Mouse (Mus musculus) layer of hippocampus, adult 9-10 months (tissue): ENCODE measurements around the gene Tor4a.

Experiments
- DNase-seq: peaks from one replicate; pipeline ENCODE4 v3.0.0; 2022; ENCODE audit warnings: low spot score

The Tor4a gene

GRCm38 (mm10) chr2:25224766-25225752 is 28.4 kb upstream of the Tor4a start:
- DNase-seq, result peak; percentile 100

- DNase-seq, result no peak
Measured at GRCm38 (mm10) chr2:25224492-25224765, 27.7 kb upstream of the Tor4a start, which contains the start of gene Tubb4b. Gene Tubb4b, minus strand, starts transcription at chr2:25224702.

- no peak for DNase-seq
Measured at GRCm38 (mm10) chr2:25223681-25224491, 27.2 kb upstream of the Tor4a start.

- DNase-seq, result no peak
Measured at GRCm38 (mm10) chr2:25221331-25221772, 24.7 kb upstream of the Tor4a start.

- DNase-seq, result no peak
Measured at GRCm38 (mm10) chr2:25218445-25218844, 21.8 kb upstream of the Tor4a start, which contains the start of gene Fam166a. Gene Fam166a, plus strand, starts transcription at chr2:25218745.

GRCm38 (mm10) chr2:25217666-25218065 is 21.0 kb upstream of the Tor4a start:
- no peak for DNase-seq

- DNase-seq, result no peak
Measured at GRCm38 (mm10) chr2:25214444-25214843, 17.8 kb upstream of the Tor4a start, which contains the start of gene Stpg3. Gene Stpg3, minus strand, starts transcription at chr2:25214637.

GRCm38 (mm10) chr2:25213266-25213865 is 16.7 kb upstream of the Tor4a start:
- no peak for DNase-seq

- DNase-seq, result peak; percentile 51
Measured at GRCm38 (mm10) chr2:25211121-25211670, 14.5 kb upstream of the Tor4a start, which contains the start of gene Nelfb. Gene Nelfb, minus strand, starts transcription at chr2:25211489.

- DNase-seq, result no peak
Measured at GRCm38 (mm10) chr2:25210686-25211085, 14.0 kb upstream of the Tor4a start.

- DNase-seq, result no peak
Measured at GRCm38 (mm10) chr2:25207593-25207992, 10.9 kb upstream of the Tor4a start.

GRCm38 (mm10) chr2:25203631-25204214 is 7.0 kb upstream of the Tor4a start:
- DNase-seq, result no peak

GRCm38 (mm10) chr2:25200631-25201030 is 3.9 kb upstream of the Tor4a start:
- DNase-seq, result no peak

- DNase-seq, result no peak
Measured at GRCm38 (mm10) chr2:25197946-25198345, 1.3 kb upstream of the Tor4a start.

GRCm38 (mm10) chr2:25197191-25197590 is 505 bp upstream of the Tor4a start:
- no peak for DNase-seq

- DNase-seq, result no peak
Measured at GRCm38 (mm10) chr2:25195211-25196156, 1.2 kb downstream of the Tor4a start.

- DNase-seq, result no peak
Measured at GRCm38 (mm10) chr2:25194486-25195171, 2.1 kb downstream of the Tor4a start.

- DNase-seq, result no peak
Measured at GRCm38 (mm10) chr2:25194006-25194405, 2.7 kb downstream of the Tor4a start.

GRCm38 (mm10) chr2:25193330-25193770 is 3.3 kb downstream of the Tor4a start:
- peak; percentile 63 for DNase-seq

- DNase-seq, result no peak
Measured at GRCm38 (mm10) chr2:25187841-25188240, 8.8 kb downstream of the Tor4a start.
